In the genomic region with DNA sequence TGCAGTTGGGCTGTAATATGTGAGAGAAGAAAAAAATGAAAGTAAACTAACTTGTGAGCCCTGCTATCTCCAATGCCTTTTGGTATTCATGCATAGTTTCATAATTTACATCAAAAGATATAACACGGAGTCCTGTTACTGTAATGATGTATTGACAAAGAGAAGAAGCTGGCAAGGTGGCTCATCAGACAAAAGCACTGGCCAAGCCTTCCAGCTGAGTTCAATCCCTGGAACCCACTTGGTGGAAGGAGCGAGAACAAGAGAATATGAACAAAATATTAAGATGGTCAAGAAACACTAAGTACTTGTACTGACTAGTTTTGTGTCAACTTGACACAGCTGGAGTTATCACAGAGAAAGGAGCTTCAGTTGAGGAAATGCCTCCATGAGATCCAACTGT, we compare ENCODE assay signal across 35 mouse cellular contexts. TPM values are rescaled to one million over a fixed set of nuclear protein-coding genes. Genes with fewer than 3 reads are reported as not detected.
"Had no signal": no experiment of that assay in that cellular context is flagged by ENCODE, and none has a peak within 500 bp of the region (broad histone marks: within the 10 kb centered on the region; RNA-seq: fewer than 3 reads in every experiment).

No protein-coding gene starts in this region.

- H3K27ac ChIP-seq: heart, embryonic 10.5 days; heart, embryonic 13.5 days; heart, embryonic 15.5 days; hindbrain, embryonic 10.5 days; hindbrain, embryonic 12.5 days; hindbrain, embryonic 13.5 days; hindbrain, embryonic 14.5 days; hindbrain, embryonic 15.5 days; hindbrain, postnatal 0 days; intestine, embryonic 15.5 days; kidney, embryonic 15.5 days; kidney, postnatal 0 days; layer of hippocampus, adult 2 months had no signal

- H3K36me3 ChIP-seq: heart, embryonic 10.5 days; heart, embryonic 12.5 days; heart, embryonic 13.5 days; heart, embryonic 15.5 days; hindbrain, embryonic 10.5 days; hindbrain, embryonic 12.5 days; hindbrain, embryonic 13.5 days; hindbrain, embryonic 15.5 days; intestine, embryonic 15.5 days; kidney, embryonic 15.5 days had no signal

- H3K9ac ChIP-seq: heart, embryonic 12.5 days; heart, embryonic 13.5 days; heart, embryonic 15.5 days; hindbrain, embryonic 12.5 days; hindbrain, embryonic 13.5 days; hindbrain, embryonic 14.5 days; hindbrain, embryonic 15.5 days; intestine, embryonic 15.5 days; kidney, embryonic 15.5 days had no signal

- H3K4me2 ChIP-seq: heart, embryonic 11.5 days; heart, embryonic 12.5 days; heart, embryonic 13.5 days; heart, embryonic 15.5 days; hindbrain, embryonic 12.5 days; hindbrain, embryonic 13.5 days; hindbrain, embryonic 14.5 days; hindbrain, embryonic 15.5 days; intestine, embryonic 15.5 days; kidney, embryonic 15.5 days had no signal

- DNase-seq: heart, postnatal 10 days; heart, postnatal 14 days; heart, postnatal 36 days; heart, postnatal 4 days; kidney, adult 11 months; kidney, adult 18-20 months; kidney, adult 2 months; kidney, adult 8-10 months; kidney, adult 9 months; kidney, postnatal 10 days; kidney, postnatal 14 days; kidney, postnatal 25 days; kidney, postnatal 36 days; kidney, postnatal 4 days; layer of hippocampus, adult 9-11 months; layer of hippocampus, postnatal 36 days had no signal

- H3K9me3 ChIP-seq: heart, embryonic 10.5 days; heart, embryonic 12.5 days; heart, embryonic 13.5 days; heart, embryonic 15.5 days; hindbrain, embryonic 10.5 days; hindbrain, embryonic 12.5 days; hindbrain, embryonic 13.5 days; hindbrain, embryonic 15.5 days; intestine, embryonic 15.5 days; kidney, embryonic 15.5 days had no signal

- H3K4me3 ChIP-seq: heart, embryonic 10.5 days; heart, embryonic 12.5 days; heart, embryonic 13.5 days; heart, embryonic 15.5 days; hindbrain, embryonic 10.5 days; hindbrain, embryonic 12.5 days; hindbrain, embryonic 13.5 days; hindbrain, embryonic 15.5 days; intestine, embryonic 15.5 days; kidney, embryonic 15.5 days; layer of hippocampus, adult 2 months had no signal

- ATAC-seq: hindbrain, embryonic 16.5 days; hindbrain, postnatal 0 days; inflammation-experienced regulatory T-cells, adult 6 months; intestine, embryonic 15.5 days; intestine, embryonic 16.5 days; intestine, postnatal 0 days had no signal

RNA-seq across cellular contexts. Expression of a gene that starts 4.0 kb away (rescaled TPM):
- polyA plus RNA-seq: inflammation-experienced regulatory T-cells, adult 6 months had no signal
